Mouse (Mus musculus): ENCODE results near the gene Abr. TPM values are rescaled to one million over a fixed set of nuclear protein-coding genes. Genes with fewer than 3 reads are reported as not detected.

The Abr gene
- polyA plus RNA-seq, 1 experiment = 170 TPM

GRCm38 (mm10) chr11:76622566-76623205 is 572 bp upstream of the Abr start:
- under 1% methylated on average over 66 of the region's 66 CpGs for WGBS
- Histone ChIP-seq H3K27ac (ENCODE audit: insufficient read depth, low read length) (no peak overlapping the region), H3K27me3 (ENCODE audit: control insufficient read depth, insufficient read depth, low read length) (no peaks in the 10 kb centered on the region; the same call in 1 of the 2 replicates), H3K4me3 (replicated peaks; ENCODE audit: insufficient read depth, low read depth, low read length) (peak overlapping the region; percentile 45), H3K4me1 (ENCODE audit: control insufficient read depth, insufficient read depth, low read length) (no peaks in the 10 kb centered on the region)
- peak in 1 of 2 experiments; percentile 34 for DNase-seq
- TF ChIP-seq CTCF (IDR thresholded peaks at IDR 0.05; ENCODE audit: borderline replicate concordance, insufficient read depth, low read depth, low read length) = no peak
- TF ChIP-seq POLR2A (IDR thresholded peaks at IDR 0.05; ENCODE audit: borderline replicate concordance, insufficient read depth, low read length) = no peak

- 95% methylated on average over 6 of the region's 6 CpGs for WGBS
These were observed 4.0 kb downstream of the Abr start for GRCm38 (mm10) chr11:76618134-76618533.

GRCm38 (mm10) chr11:76614246-76614645 is 7.9 kb downstream of the Abr start:
- H3K27me3 ChIP-seq (ENCODE audit: control insufficient read depth, insufficient read depth, low read length) = no peaks in the 10 kb centered on the region
- no peak for TF ChIP-seq POLR2A (IDR thresholded peaks at IDR 0.05; ENCODE audit: borderline replicate concordance, insufficient read depth, low read length)
- no peak for TF ChIP-seq CTCF (IDR thresholded peaks at IDR 0.05; ENCODE audit: borderline replicate concordance, insufficient read depth, low read depth, low read length)
- no peaks in the 10 kb centered on the region for H3K4me1 ChIP-seq (ENCODE audit: control insufficient read depth, insufficient read depth, low read length)
- no peak overlapping the region for H3K27ac ChIP-seq (ENCODE audit: insufficient read depth, low read length)
- DNase-seq = no peak
- H3K4me3 ChIP-seq (replicated peaks; ENCODE audit: insufficient read depth, low read depth, low read length) = no peak overlapping the region
- 75% methylated on average over 2 of the region's 2 CpGs for WGBS

More at GRCm38 (mm10) chr11:76618134-76618533, 4.0 kb downstream of the Abr start:
- no peaks in the 10 kb centered on the region for H3K4me1 ChIP-seq (ENCODE audit: control insufficient read depth, insufficient read depth, low read length)
- H3K27ac ChIP-seq (ENCODE audit: insufficient read depth, low read length) = no peak overlapping the region
- no peak for DNase-seq
- H3K4me3 ChIP-seq (replicated peaks; ENCODE audit: insufficient read depth, low read depth, low read length) = no peak overlapping the region
- H3K27me3 ChIP-seq (ENCODE audit: control insufficient read depth, insufficient read depth, low read length) = no peaks in the 10 kb centered on the region; the same call in 1 of the 2 replicates
- no peak for TF ChIP-seq POLR2A (IDR thresholded peaks at IDR 0.05; ENCODE audit: borderline replicate concordance, insufficient read depth, low read length)
- no peak for TF ChIP-seq CTCF (IDR thresholded peaks at IDR 0.05; ENCODE audit: borderline replicate concordance, insufficient read depth, low read depth, low read length)

- Histone ChIP-seq H3K27ac (ENCODE audit: insufficient read depth, low read length) (0 out of 2 replicates have a peak overlapping the region, but pooled peaks have one; percentile 19), H3K27me3 (ENCODE audit: control insufficient read depth, insufficient read depth, low read length) (no peaks in the 10 kb centered on the region), H3K4me3 (replicated peaks; ENCODE audit: insufficient read depth, low read depth, low read length) (peak overlapping the region; percentile 96), H3K4me1 (ENCODE audit: control insufficient read depth, insufficient read depth, low read length) (no peaks in the 10 kb centered on the region)
- WGBS = under 1% methylated on average over 19 of the region's 19 CpGs
- no peak for TF ChIP-seq CTCF (IDR thresholded peaks at IDR 0.05; ENCODE audit: borderline replicate concordance, insufficient read depth, low read depth, low read length)
- peak; percentile 27; the same call in 1 of the 2 replicates for TF ChIP-seq POLR2A (IDR thresholded peaks at IDR 0.05; ENCODE audit: borderline replicate concordance, insufficient read depth, low read length)
- peak; percentile 57 to 62 for DNase-seq
These were observed 9.4 kb downstream of the Abr start for GRCm38 (mm10) chr11:76612638-76613104.

GRCm38 (mm10) chr11:76610948-76611347 is 11.2 kb downstream of the Abr start:
- no peak for TF ChIP-seq POLR2A (IDR thresholded peaks at IDR 0.05; ENCODE audit: borderline replicate concordance, insufficient read depth, low read length)
- no peak for TF ChIP-seq CTCF (IDR thresholded peaks at IDR 0.05; ENCODE audit: borderline replicate concordance, insufficient read depth, low read depth, low read length)
- no peak for DNase-seq
- H3K27ac ChIP-seq (ENCODE audit: insufficient read depth, low read length) = no peak overlapping the region
- H3K27me3 ChIP-seq (ENCODE audit: control insufficient read depth, insufficient read depth, low read length) = no peaks in the 10 kb centered on the region
- no peak overlapping the region for H3K4me3 ChIP-seq (replicated peaks; ENCODE audit: insufficient read depth, low read depth, low read length)
- H3K4me1 ChIP-seq (ENCODE audit: control insufficient read depth, insufficient read depth, low read length) = no peaks in the 10 kb centered on the region

GRCm38 (mm10) chr11:76606521-76606920 is 15.6 kb downstream of the Abr start:
- TF ChIP-seq CTCF (IDR thresholded peaks at IDR 0.05; ENCODE audit: borderline replicate concordance, insufficient read depth, low read depth, low read length) = no peak
- TF ChIP-seq POLR2A (IDR thresholded peaks at IDR 0.05; ENCODE audit: borderline replicate concordance, insufficient read depth, low read length) = no peak
- WGBS = 71% methylated on average over 9 of the region's 9 CpGs
- Histone ChIP-seq H3K4me1 (ENCODE audit: control insufficient read depth, insufficient read depth, low read length) (no peaks in the 10 kb centered on the region), H3K27ac (ENCODE audit: insufficient read depth, low read length) (no peak overlapping the region), H3K4me3 (replicated peaks; ENCODE audit: insufficient read depth, low read depth, low read length) (no peak overlapping the region), H3K27me3 (ENCODE audit: control insufficient read depth, insufficient read depth, low read length) (no peaks in the 10 kb centered on the region)
- DNase-seq = no peak

- Histone ChIP-seq H3K27ac (ENCODE audit: insufficient read depth, low read length) (no peak overlapping the region), H3K4me1 (ENCODE audit: control insufficient read depth, insufficient read depth, low read length) (no peaks in the 10 kb centered on the region), H3K27me3 (ENCODE audit: control insufficient read depth, insufficient read depth, low read length) (no peaks in the 10 kb centered on the region), H3K4me3 (replicated peaks; ENCODE audit: insufficient read depth, low read depth, low read length) (no peak overlapping the region)
- no peak for TF ChIP-seq CTCF (IDR thresholded peaks at IDR 0.05; ENCODE audit: borderline replicate concordance, insufficient read depth, low read depth, low read length)
- no peak for TF ChIP-seq POLR2A (IDR thresholded peaks at IDR 0.05; ENCODE audit: borderline replicate concordance, insufficient read depth, low read length)
- DNase-seq = no peak
- 30% methylated on average over 2 of the region's 2 CpGs for WGBS
These were observed 22.9 kb downstream of the Abr start for GRCm38 (mm10) chr11:76599219-76599618.

- TF ChIP-seq CTCF (IDR thresholded peaks at IDR 0.05; ENCODE audit: borderline replicate concordance, insufficient read depth, low read depth, low read length) (no peak), POLR2A (IDR thresholded peaks at IDR 0.05; ENCODE audit: borderline replicate concordance, insufficient read depth, low read length) (no peak)
These were observed 23.4 kb downstream of the Abr start for GRCm38 (mm10) chr11:76598757-76599156.

More at GRCm38 (mm10) chr11:76598757-76599156, 23.4 kb downstream of the Abr start:
- H3K27ac ChIP-seq (ENCODE audit: insufficient read depth, low read length) = no peak overlapping the region
- WGBS = 86% methylated on average over 5 of the region's 5 CpGs
- H3K4me1 ChIP-seq (ENCODE audit: control insufficient read depth, insufficient read depth, low read length) = no peaks in the 10 kb centered on the region
- no peak for DNase-seq
- H3K4me3 ChIP-seq (replicated peaks; ENCODE audit: insufficient read depth, low read depth, low read length) = no peak overlapping the region
- H3K27me3 ChIP-seq (ENCODE audit: control insufficient read depth, insufficient read depth, low read length) = no peaks in the 10 kb centered on the region

Measured in cerebellum, adult 2 months (tissue).